Mouse (Mus musculus): ENCODE results near the gene Mrpl17. TPM values are rescaled to one million over a fixed set of nuclear protein-coding genes. Genes with fewer than 3 reads are reported as not detected.

Mrpl17 gene
- polyA plus RNA-seq, 1 experiment from 2014 or later, result 333 TPM

GRCm38 (mm10) chr7:105810280-105810876 is 521 bp downstream of the Mrpl17 start:
- 0 out of 2 replicates have a peak, but pooled peaks cover 5% of the 10 kb centered on the region for H3K4me1 ChIP-seq (ENCODE audit: control insufficient read depth, insufficient read depth, low read length)
- DNase-seq (ENCODE audit: low spot score) (no peak), ATAC-seq (ENCODE audit: low read depth) (peak; percentile 34)
- no peaks in the 10 kb centered on the region for H3K27me3 ChIP-seq (replicated peaks; ENCODE audit: control insufficient read depth, insufficient read depth, low read length)
- H3K27ac ChIP-seq (replicated peaks; ENCODE audit: low read depth, low read length), result peak overlapping the region; percentile 87
- H3K9me3 ChIP-seq (ENCODE audit: control insufficient read depth, low read length), result no peaks in the 10 kb centered on the region
- WGBS, result 3% methylated on average over 37 of the region's 37 CpGs
- H3K4me2 ChIP-seq (ENCODE audit: low read depth, low read length), result peak overlapping the region; percentile 66
- peaks cover 18% of the 10 kb centered on the region for H3K36me3 ChIP-seq (ENCODE audit: control insufficient read depth, insufficient read depth, low read length)
- peak overlapping the region; percentile 69 for H3K4me3 ChIP-seq (ENCODE audit: low read depth, low read length)
- H3K9ac ChIP-seq (ENCODE audit: low read depth, low read length), result peak overlapping the region; percentile 89

DNA sequence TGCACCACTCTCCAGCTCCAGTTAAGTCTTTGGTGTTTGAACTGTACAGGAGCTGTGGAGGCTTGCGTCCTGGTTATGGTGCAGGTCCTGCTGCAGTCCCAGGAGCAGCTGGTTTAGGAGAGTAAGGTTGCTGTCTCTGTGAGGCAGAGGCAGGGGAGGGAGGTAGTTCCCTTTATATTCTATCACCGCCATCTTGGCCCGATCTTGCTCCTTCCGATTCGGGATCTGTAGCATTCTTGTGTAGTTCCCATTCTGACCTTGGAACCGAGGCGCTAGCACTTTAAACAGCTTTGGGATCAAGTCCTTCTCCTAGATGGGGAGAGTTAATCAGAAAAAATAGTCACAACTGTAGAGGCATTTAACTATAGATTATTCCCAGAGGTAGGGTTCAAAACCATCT is 1.1 kb downstream of the Mrpl17 start:
- WGBS, result 88% methylated on average over 7 of the region's 7 CpGs
- Histone ChIP-seq H3K4me2 (ENCODE audit: low read depth, low read length) (peak overlapping the region; percentile 66), H3K27ac (replicated peaks; ENCODE audit: low read depth, low read length) (peak overlapping the region; percentile 87; the same call in 1 of the 2 replicates), H3K4me3 (ENCODE audit: low read depth, low read length) (peak overlapping the region; percentile 69), H3K27me3 (replicated peaks; ENCODE audit: control insufficient read depth, insufficient read depth, low read length) (no peaks in the 10 kb centered on the region), H3K9ac (ENCODE audit: low read depth, low read length) (peak overlapping the region; percentile 89), H3K36me3 (ENCODE audit: control insufficient read depth, insufficient read depth, low read length) (peaks cover 18% of the 10 kb centered on the region), H3K9me3 (ENCODE audit: control insufficient read depth, low read length) (no peaks in the 10 kb centered on the region), H3K4me1 (ENCODE audit: control insufficient read depth, insufficient read depth, low read length) (0 out of 2 replicates have a peak, but pooled peaks cover 5% of the 10 kb centered on the region)
- ATAC-seq (ENCODE audit: low read depth), result no peak
- DNase-seq (ENCODE audit: low spot score), result no peak

- H3K4me3 ChIP-seq (ENCODE audit: low read depth, low read length), result no peak overlapping the region
- H3K9ac ChIP-seq (ENCODE audit: low read depth, low read length), result no peak overlapping the region
- peaks cover 18% of the 10 kb centered on the region for H3K36me3 ChIP-seq (ENCODE audit: control insufficient read depth, insufficient read depth, low read length)
- 96% methylated on average over 1 of the region's 1 CpGs for WGBS
- H3K27ac ChIP-seq (replicated peaks; ENCODE audit: low read depth, low read length), result no peak overlapping the region
- ATAC-seq (ENCODE audit: low read depth) (no peak), DNase-seq (ENCODE audit: low spot score) (no peak)
- H3K4me1 ChIP-seq (ENCODE audit: control insufficient read depth, insufficient read depth, low read length), result 0 out of 2 replicates have a peak, but pooled peaks cover 5% of the 10 kb centered on the region
- no peak overlapping the region for H3K4me2 ChIP-seq (ENCODE audit: low read depth, low read length)
- H3K27me3 ChIP-seq (replicated peaks; ENCODE audit: control insufficient read depth, insufficient read depth, low read length), result no peaks in the 10 kb centered on the region
- H3K9me3 ChIP-seq (ENCODE audit: control insufficient read depth, low read length), result no peaks in the 10 kb centered on the region
Observed at GRCm38 (mm10) chr7:105808385-105808784, 2.5 kb downstream of the Mrpl17 start.

DNA sequence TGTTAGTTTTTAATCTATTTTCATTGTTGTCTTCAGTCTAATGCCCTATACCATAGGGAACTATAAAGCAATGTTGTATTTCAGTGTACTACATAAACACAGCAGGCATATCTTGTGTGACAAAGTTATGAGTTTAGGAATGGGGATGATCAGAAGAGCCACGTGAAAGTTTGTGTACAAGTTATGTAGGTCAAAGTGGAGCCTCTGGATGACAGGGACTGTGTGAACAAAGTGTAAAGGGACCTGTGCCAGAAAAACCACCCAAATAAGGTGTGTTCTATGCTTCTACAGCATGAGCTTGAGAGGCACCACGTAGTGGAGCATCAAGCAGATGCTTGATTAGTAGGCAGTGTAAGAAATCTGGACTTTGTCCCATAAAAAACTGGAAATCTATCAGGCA is 4.2 kb downstream of the Mrpl17 start:
- no peak overlapping the region for H3K4me2 ChIP-seq (ENCODE audit: low read depth, low read length)
- H3K36me3 ChIP-seq (ENCODE audit: control insufficient read depth, insufficient read depth, low read length), result peaks cover 18% of the 10 kb centered on the region
- 0 out of 2 replicates have a peak, but pooled peaks cover 5% of the 10 kb centered on the region for H3K4me1 ChIP-seq (ENCODE audit: control insufficient read depth, insufficient read depth, low read length)
- H3K9ac ChIP-seq (ENCODE audit: low read depth, low read length), result no peak overlapping the region
- H3K27ac ChIP-seq (replicated peaks; ENCODE audit: low read depth, low read length), result no peak overlapping the region
- H3K9me3 ChIP-seq (ENCODE audit: control insufficient read depth, low read length), result no peaks in the 10 kb centered on the region
- no peak overlapping the region for H3K4me3 ChIP-seq (ENCODE audit: low read depth, low read length)
- 74% methylated on average over 2 of the region's 2 CpGs for WGBS
- DNase-seq (ENCODE audit: low spot score) (no peak), ATAC-seq (ENCODE audit: low read depth) (no peak)
- H3K27me3 ChIP-seq (replicated peaks; ENCODE audit: control insufficient read depth, insufficient read depth, low read length), result no peaks in the 10 kb centered on the region

- Histone ChIP-seq H3K36me3 (ENCODE audit: control insufficient read depth, insufficient read depth, low read length) (peaks cover 18% of the 10 kb centered on the region), H3K27me3 (replicated peaks; ENCODE audit: control insufficient read depth, insufficient read depth, low read length) (no peaks in the 10 kb centered on the region), H3K4me1 (ENCODE audit: control insufficient read depth, insufficient read depth, low read length) (0 out of 2 replicates have a peak, but pooled peaks cover 5% of the 10 kb centered on the region), H3K4me3 (ENCODE audit: low read depth, low read length) (no peak overlapping the region), H3K4me2 (ENCODE audit: low read depth, low read length) (no peak overlapping the region), H3K9me3 (ENCODE audit: control insufficient read depth, low read length) (no peaks in the 10 kb centered on the region), H3K9ac (ENCODE audit: low read depth, low read length) (no peak overlapping the region), H3K27ac (replicated peaks; ENCODE audit: low read depth, low read length) (no peak overlapping the region)
- WGBS, result 77% methylated on average over 5 of the region's 5 CpGs
- ATAC-seq (ENCODE audit: low read depth) (no peak), DNase-seq (ENCODE audit: low spot score) (no peak)
Observed at GRCm38 (mm10) chr7:105806125-105806524, 4.8 kb downstream of the Mrpl17 start.

DNA sequence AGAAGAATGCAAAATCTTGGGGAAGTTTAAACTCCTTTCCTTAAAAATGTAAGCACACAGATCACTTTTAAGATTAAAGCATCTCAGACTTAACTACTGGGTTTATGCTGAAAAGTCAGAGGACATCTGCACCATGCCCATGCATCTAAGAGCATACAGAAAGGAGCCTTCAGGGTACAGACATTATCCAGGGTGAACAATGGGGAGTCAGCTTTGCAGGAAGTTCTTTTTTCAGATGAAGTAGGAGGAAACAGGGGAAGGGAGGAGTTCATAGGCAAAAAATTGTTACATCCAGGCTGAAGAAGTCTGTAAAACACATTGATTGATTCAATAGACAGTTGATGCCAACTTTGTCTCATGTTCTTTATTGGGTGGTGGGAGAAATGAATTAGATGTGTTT is 7.5 kb downstream of the Mrpl17 start:
- Histone ChIP-seq H3K4me1 (ENCODE audit: control insufficient read depth, insufficient read depth, low read length) (no peaks in the 10 kb centered on the region), H3K9ac (ENCODE audit: low read depth, low read length) (no peak overlapping the region), H3K9me3 (ENCODE audit: control insufficient read depth, low read length) (no peaks in the 10 kb centered on the region), H3K4me3 (ENCODE audit: low read depth, low read length) (no peak overlapping the region), H3K4me2 (ENCODE audit: low read depth, low read length) (no peak overlapping the region), H3K36me3 (ENCODE audit: control insufficient read depth, insufficient read depth, low read length) (peaks cover 3% of the 10 kb centered on the region), H3K27ac (replicated peaks; ENCODE audit: low read depth, low read length) (no peak overlapping the region), H3K27me3 (replicated peaks; ENCODE audit: control insufficient read depth, insufficient read depth, low read length) (no peaks in the 10 kb centered on the region)
- no peak for ATAC-seq (ENCODE audit: low read depth)
- no peak for DNase-seq (ENCODE audit: low spot score)

DNA sequence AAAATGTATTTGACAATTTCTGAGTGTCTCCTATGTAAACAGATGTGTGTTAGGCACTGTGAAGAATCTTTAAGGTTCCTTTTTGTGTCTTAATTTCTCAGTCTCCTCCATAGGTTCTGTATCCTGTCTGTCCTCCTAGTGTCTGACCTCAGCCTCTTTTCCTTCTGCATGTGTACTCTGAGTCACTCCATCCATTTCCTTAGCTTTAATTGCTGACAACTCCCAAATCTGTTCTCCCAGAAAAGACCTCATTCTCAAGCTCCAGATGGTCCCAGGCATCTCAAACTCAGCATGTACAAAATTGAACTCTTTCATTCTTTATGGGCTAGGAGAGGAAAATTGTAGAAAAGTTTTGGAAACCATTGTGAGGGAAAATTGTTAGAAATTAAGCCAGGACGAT is 8.1 kb downstream of the Mrpl17 start:
- H3K4me2 ChIP-seq (ENCODE audit: low read depth, low read length), result no peak overlapping the region
- H3K9me3 ChIP-seq (ENCODE audit: control insufficient read depth, low read length), result no peaks in the 10 kb centered on the region
- DNase-seq (ENCODE audit: low spot score), result no peak
- WGBS, result 26% methylated on average over 1 of the region's 1 CpGs
- no peaks in the 10 kb centered on the region for H3K27me3 ChIP-seq (replicated peaks; ENCODE audit: control insufficient read depth, insufficient read depth, low read length)
- no peaks in the 10 kb centered on the region for H3K4me1 ChIP-seq (ENCODE audit: control insufficient read depth, insufficient read depth, low read length)
- no peak overlapping the region for H3K9ac ChIP-seq (ENCODE audit: low read depth, low read length)
- no peak for ATAC-seq (ENCODE audit: low read depth)
- H3K27ac ChIP-seq (replicated peaks; ENCODE audit: low read depth, low read length), result no peak overlapping the region
- no peak overlapping the region for H3K4me3 ChIP-seq (ENCODE audit: low read depth, low read length)
- H3K36me3 ChIP-seq (ENCODE audit: control insufficient read depth, insufficient read depth, low read length), result no peaks in the 10 kb centered on the region

DNA sequence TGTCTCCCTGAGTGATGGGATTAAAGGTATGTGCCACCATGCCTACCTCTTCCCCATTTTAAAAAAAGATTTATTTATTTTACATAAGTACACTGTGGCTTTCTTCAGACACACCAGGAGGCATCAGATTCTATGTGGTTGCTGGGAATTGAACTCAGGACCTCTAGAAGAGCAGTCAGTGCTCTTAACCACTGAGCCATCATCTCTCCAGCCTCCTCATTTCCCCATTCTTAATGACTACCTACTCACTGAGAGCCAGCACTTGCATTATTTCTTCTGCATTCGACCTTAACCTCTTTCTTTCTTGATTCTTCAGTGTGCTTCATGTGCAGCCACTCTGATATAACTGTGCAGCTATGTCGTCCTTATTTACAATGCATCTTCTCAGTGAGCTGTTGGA is 8.6 kb downstream of the Mrpl17 start:
- Histone ChIP-seq H3K4me2 (ENCODE audit: low read depth, low read length) (no peak overlapping the region), H3K9me3 (ENCODE audit: control insufficient read depth, low read length) (no peaks in the 10 kb centered on the region), H3K36me3 (ENCODE audit: control insufficient read depth, insufficient read depth, low read length) (no peaks in the 10 kb centered on the region), H3K4me3 (ENCODE audit: low read depth, low read length) (no peak overlapping the region), H3K27ac (replicated peaks; ENCODE audit: low read depth, low read length) (no peak overlapping the region), H3K9ac (ENCODE audit: low read depth, low read length) (no peak overlapping the region), H3K4me1 (ENCODE audit: control insufficient read depth, insufficient read depth, low read length) (no peaks in the 10 kb centered on the region), H3K27me3 (replicated peaks; ENCODE audit: control insufficient read depth, insufficient read depth, low read length) (no peaks in the 10 kb centered on the region)
- ATAC-seq (ENCODE audit: low read depth), result no peak
- WGBS, result 43% methylated on average over 2 of the region's 2 CpGs
- no peak for DNase-seq (ENCODE audit: low spot score)

- no peak for DNase-seq (ENCODE audit: low spot score)
- Histone ChIP-seq H3K4me3 (ENCODE audit: low read depth, low read length) (no peak overlapping the region), H3K27ac (replicated peaks; ENCODE audit: low read depth, low read length) (no peak overlapping the region), H3K4me1 (ENCODE audit: control insufficient read depth, insufficient read depth, low read length) (no peaks in the 10 kb centered on the region), H3K9ac (ENCODE audit: low read depth, low read length) (no peak overlapping the region), H3K27me3 (replicated peaks; ENCODE audit: control insufficient read depth, insufficient read depth, low read length) (no peaks in the 10 kb centered on the region), H3K4me2 (ENCODE audit: low read depth, low read length) (no peak overlapping the region), H3K9me3 (ENCODE audit: control insufficient read depth, low read length) (no peaks in the 10 kb centered on the region), H3K36me3 (ENCODE audit: control insufficient read depth, insufficient read depth, low read length) (no peaks in the 10 kb centered on the region)
- WGBS, result 94% methylated on average over 3 of the region's 3 CpGs
- no peak for ATAC-seq (ENCODE audit: low read depth)
Observed at GRCm38 (mm10) chr7:105796972-105797371, 13.9 kb downstream of the Mrpl17 start.
